Mouse (Mus musculus) C2C12 (cell line): ENCODE measurements around the gene Fli1. TPM values are rescaled to one million over a fixed set of nuclear protein-coding genes. Genes with fewer than 3 reads are reported as not detected.

ENCODE experiments used
- H3K27me3 ChIP-seq: one replicate; pipeline ENCODE4 v1.6.1; 2011; ENCODE audit not compliant: control insufficient read depth, insufficient read depth, insufficient read length
- H3K36me3 ChIP-seq: one replicate; pipeline ENCODE4 v1.6.1; 2011; ENCODE audit not compliant: control insufficient read depth, insufficient read depth
- H3K4me3 ChIP-seq: one replicate; pipeline ENCODE4 v1.5.1; 2011; ENCODE audit warnings: mild to moderate bottlenecking, control low read depth; ENCODE audit not compliant: poor library complexity, insufficient read depth, severe bottlenecking
- H3K79me2 ChIP-seq: one replicate; pipeline ENCODE4 v1.6.1; 2011; ENCODE audit not compliant: control insufficient read depth, insufficient read depth
- H3K79me3 ChIP-seq: one replicate; pipeline ENCODE4 v1.6.1; 2011; ENCODE audit warnings: low read depth, control low read depth
- H3ac ChIP-seq: one replicate; pipeline ENCODE3; 2011; ENCODE audit warnings: low read depth; ENCODE audit not compliant: control insufficient read depth, insufficient read length
- CEBPB ChIP-seq: IDR thresholded peaks from one replicate; pipeline ENCODE4 v1.6.1; 2011; ENCODE audit warnings: low read depth, mild to moderate bottlenecking, control low read depth, moderate library complexity
- CTCF ChIP-seq: IDR thresholded peaks from one replicate; pipeline ENCODE4 v1.5.1; 2011; ENCODE audit not compliant: control insufficient read depth, insufficient read depth, insufficient read length
- FOSL1 ChIP-seq: IDR thresholded peaks from one replicate; pipeline ENCODE4 v1.8.0; 2011; ENCODE audit warnings: mild to moderate bottlenecking, low read length; ENCODE audit not compliant: poor library complexity, insufficient read depth, severe bottlenecking
- MAX ChIP-seq: IDR thresholded peaks from one replicate; pipeline ENCODE4 v1.6.1; 2011; ENCODE audit warnings: mild to moderate bottlenecking, control low read depth
- MYOD1 ChIP-seq: IDR thresholded peaks from one replicate; pipeline ENCODE4 v1.6.1; 2011; ENCODE audit warnings: low read depth; ENCODE audit not compliant: control insufficient read depth, insufficient read length
- MYOG ChIP-seq: IDR thresholded peaks from one replicate; pipeline ENCODE4 v1.6.1; 2011; ENCODE audit not compliant: control insufficient read depth, insufficient read length; ENCODE audit errors: extremely low read depth
- USF1 ChIP-seq: IDR thresholded peaks from one replicate; pipeline ENCODE4 v1.6.1; 2011; ENCODE audit warnings: low read depth, mild to moderate bottlenecking, control low read depth, moderate library complexity
- polyA plus RNA-seq: library from polyadenylated mRNA; unstranded; fragments of >200 nt; fragmentation: generic; extraction: Trizol; gene quantifications from one replicate; pipeline ENCODE4 v1.2.1, GENCODE M21; 2012; ENCODE audit warnings: missing spikeins

The Fli1 gene
- polyA plus RNA-seq, 1 experiment: not detected

- no peak for TF ChIP-seq MYOD1
- TF ChIP-seq USF1: no peak
- no peak for TF ChIP-seq CTCF
- TF ChIP-seq MAX: no peak
- TF ChIP-seq FOSL1: no peak
- no peak for TF ChIP-seq MYOG
- TF ChIP-seq CEBPB: no peak
- Histone ChIP-seq H3K27me3 (peaks cover 65% of the 10 kb centered on the region), H3ac (no peak overlapping the region), H3K79me3 (no peaks in the 10 kb centered on the region), H3K36me3 (no peaks in the 10 kb centered on the region), H3K79me2 (no peaks in the 10 kb centered on the region), H3K4me3 (no peak overlapping the region)
Measured at GRCm38 (mm10) chr9:32500063-32500462, 42.6 kb downstream of the Fli1 start.

- H3K4me3 ChIP-seq: no peak overlapping the region
- H3K79me3 ChIP-seq: no peaks in the 10 kb centered on the region
- H3K36me3 ChIP-seq: no peaks in the 10 kb centered on the region
- TF ChIP-seq MAX: no peak
- no peak for TF ChIP-seq MYOG
- TF ChIP-seq FOSL1: no peak
- TF ChIP-seq USF1: no peak
- H3K27me3 ChIP-seq: peaks cover 65% of the 10 kb centered on the region
- no peak overlapping the region for H3ac ChIP-seq
- H3K79me2 ChIP-seq: no peaks in the 10 kb centered on the region
Measured at GRCm38 (mm10) chr9:32499469-32499868, 43.2 kb downstream of the Fli1 start.

GRCm38 (mm10) chr9:32495643-32495997 is 47.0 kb downstream of the Fli1 start:
- Histone ChIP-seq H3ac (no peak overlapping the region), H3K79me2 (no peaks in the 10 kb centered on the region), H3K79me3 (no peaks in the 10 kb centered on the region), H3K27me3 (peaks cover 63% of the 10 kb centered on the region), H3K4me3 (no peak overlapping the region), H3K36me3 (no peaks in the 10 kb centered on the region)
- no peak for TF ChIP-seq USF1

GRCm38 (mm10) chr9:32494891-32495642 is 47.6 kb downstream of the Fli1 start:
- Histone ChIP-seq H3K79me3 (no peaks in the 10 kb centered on the region), H3K36me3 (no peaks in the 10 kb centered on the region), H3K4me3 (no peak overlapping the region), H3K27me3 (peaks cover 67% of the 10 kb centered on the region), H3K79me2 (no peaks in the 10 kb centered on the region), H3ac (no peak overlapping the region)
- TF ChIP-seq FOSL1: no peak
- no peak for TF ChIP-seq MYOD1
- no peak for TF ChIP-seq USF1
- no peak for TF ChIP-seq CTCF
- no peak for TF ChIP-seq MYOG
- TF ChIP-seq MAX: no peak
- TF ChIP-seq CEBPB: no peak

- peaks cover 58% of the 10 kb centered on the region for H3K27me3 ChIP-seq
- TF ChIP-seq MYOD1 (no peak), USF1 (no peak), MAX (no peak), FOSL1 (no peak), CTCF (no peak), CEBPB (no peak), MYOG (no peak)
Measured at GRCm38 (mm10) chr9:32493588-32494423, 48.9 kb downstream of the Fli1 start.

GRCm38 (mm10) chr9:32492753-32493152 is 49.9 kb downstream of the Fli1 start:
- Histone ChIP-seq H3ac (no peak overlapping the region), H3K79me3 (no peaks in the 10 kb centered on the region), H3K79me2 (no peaks in the 10 kb centered on the region), H3K4me3 (no peak overlapping the region), H3K36me3 (no peaks in the 10 kb centered on the region), H3K27me3 (peaks cover 49% of the 10 kb centered on the region)
- TF ChIP-seq CTCF: no peak
- no peak for TF ChIP-seq FOSL1
- TF ChIP-seq MYOG: no peak
- TF ChIP-seq USF1: no peak
- no peak for TF ChIP-seq CEBPB
- no peak for TF ChIP-seq MYOD1
- TF ChIP-seq MAX: no peak

More at GRCm38 (mm10) chr9:32493588-32494423, 48.9 kb downstream of the Fli1 start:
- H3ac ChIP-seq: no peak overlapping the region
- no peaks in the 10 kb centered on the region for H3K36me3 ChIP-seq
- H3K79me2 ChIP-seq: no peaks in the 10 kb centered on the region
- H3K4me3 ChIP-seq: no peak overlapping the region
- H3K79me3 ChIP-seq: no peaks in the 10 kb centered on the region
